Mouse (Mus musculus) stomach, embryonic 15.5 days (tissue): Measurements from ENCODE around the gene Traf2. TPM values are rescaled to one million over a fixed set of nuclear protein-coding genes. Genes with fewer than 3 reads are reported as not detected.

Experiments
- ATAC-seq: fragments of 200-750 bp; cut with Nextera tagmentation; 2 replicates; pipeline ENCODE4 v1.8.0; 2017; ENCODE audit warnings: low read depth, moderate number of reproducible peaks, moderate TSS enrichment; ENCODE audit not compliant: insufficient read depth, low FRiP score
- H3K27ac ChIP-seq: fragments of 300-500 bp; sonication (generic); 2 replicates; pipeline ENCODE4 v1.5.1; 2015; ENCODE audit warnings: mild to moderate bottlenecking, inconsistent platforms
- H3K27me3 ChIP-seq: fragments of 300-500 bp; sonication (generic); replicated peaks from 2 replicates; pipeline ENCODE4 v1.6.1; 2015; ENCODE audit warnings: inconsistent platforms
- H3K36me3 ChIP-seq: fragments of 300-500 bp; sonication (generic); 2 replicates; pipeline ENCODE4 v1.6.1; 2015; ENCODE audit warnings: inconsistent platforms
- H3K4me1 ChIP-seq: fragments of 300-500 bp; sonication (generic); 2 replicates; pipeline ENCODE4 v1.6.1; 2015; ENCODE audit warnings: inconsistent platforms
- H3K4me2 ChIP-seq: fragments of 300-500 bp; sonication (generic); 2 replicates; pipeline ENCODE4 v1.6.1; 2015; ENCODE audit warnings: mild to moderate bottlenecking, inconsistent platforms
- H3K4me3 ChIP-seq: fragments of 300-500 bp; sonication (generic); replicated peaks from 2 replicates; pipeline ENCODE4 v1.5.1; 2015; ENCODE audit warnings: inconsistent platforms
- H3K9ac ChIP-seq: fragments of 300-500 bp; sonication (generic); 2 replicates; pipeline ENCODE4 v1.6.1; 2015; ENCODE audit warnings: inconsistent platforms
- H3K9me3 ChIP-seq: fragments of 300-500 bp; sonication (generic); 2 replicates; pipeline ENCODE4 v1.6.1; 2016; ENCODE audit warnings: inconsistent platforms
- WGBS: fragments of 180-500 bp; shearing (Covaris S2); methylation state at CpG from one replicate; pipeline ENCODE4 v1.1.7; 2015; 5-methylcytosine and 5-hydroxymethylcytosine counted together
- polyA plus RNA-seq: library from polyadenylated mRNA; unstranded; fragments of >200 nt; fragmentation: Nextera tagmentation; extraction: Ambion mirVana; gene quantifications from 2 replicates; pipeline ENCODE4 v1.2.1, GENCODE M21; 2015

The Traf2 gene
- polyA plus RNA-seq: 29.4 and 31.2 TPM in 2 replicates

- H3K27me3 ChIP-seq: no peaks in the 10 kb centered on the region
- H3K4me1 ChIP-seq: peaks cover 7% of the 10 kb centered on the region; the same call in 1 of the 2 replicates
- peak within 1 kb of the TSS; percentile 76; the same call in 1 of the 2 replicates for H3K27ac ChIP-seq
- peak within 1 kb of the TSS; percentile 71 for H3K4me2 ChIP-seq
- 3% methylated on average over 48 of the region's 48 CpGs for WGBS
- H3K9me3 ChIP-seq: no peaks in the 10 kb centered on the region
- ATAC-seq: peak; percentile 99
- H3K4me3 ChIP-seq: peak within 1 kb of the TSS; percentile 82
- H3K9ac ChIP-seq: peak within 1 kb of the TSS; percentile 76
- H3K36me3 ChIP-seq: no peaks in the 10 kb centered on the region
Measured at GRCm38 (mm10) chr2:25546811-25547491, at the start of gene Traf2. Gene Traf2, minus strand, starts transcription at chr2:25546940.

DNA sequence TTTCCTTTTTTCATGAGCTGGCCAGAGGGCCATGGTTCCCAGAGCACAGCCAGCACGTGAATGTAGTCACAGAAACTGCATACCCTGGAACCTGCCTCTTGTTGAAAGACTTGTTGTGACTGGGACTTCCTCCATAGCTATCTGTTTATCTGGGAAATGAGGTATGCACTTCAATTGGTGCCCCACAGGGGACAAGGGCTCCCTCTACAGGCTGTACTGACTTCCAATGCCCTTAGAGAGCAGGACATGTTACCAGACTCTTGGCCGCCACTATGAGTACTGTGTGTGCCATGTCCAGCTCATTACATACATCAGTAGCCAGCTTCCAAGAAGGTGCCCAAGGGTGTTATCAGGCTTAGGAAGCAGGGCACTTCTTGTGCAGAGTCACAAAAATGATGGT lies 45.1 kb upstream of the Traf2 start:
- Histone ChIP-seq H3K9ac (no peak overlapping the region), H3K4me3 (no peak overlapping the region), H3K4me2 (no peak overlapping the region), H3K4me1 (no peaks in the 10 kb centered on the region), H3K36me3 (peaks cover 75% of the 10 kb centered on the region), H3K27ac (no peak overlapping the region), H3K27me3 (no peaks in the 10 kb centered on the region), H3K9me3 (no peaks in the 10 kb centered on the region)
- ATAC-seq: no peak
- WGBS: 78% methylated on average over 2 of the region's 2 CpGs

GRCm38 (mm10) chr2:25588227-25588907 lies 41.6 kb upstream of the Traf2 start:
- H3K27ac ChIP-seq: no peak overlapping the region
- no peak overlapping the region for H3K4me3 ChIP-seq
- no peaks in the 10 kb centered on the region for H3K27me3 ChIP-seq
- peaks cover 63% of the 10 kb centered on the region for H3K36me3 ChIP-seq
- no peak overlapping the region for H3K9ac ChIP-seq
- 94% methylated on average over 8 of the region's 8 CpGs for WGBS
- H3K9me3 ChIP-seq: no peaks in the 10 kb centered on the region
- no peak for ATAC-seq
- H3K4me2 ChIP-seq: no peak overlapping the region
- H3K4me1 ChIP-seq: no peaks in the 10 kb centered on the region

DNA sequence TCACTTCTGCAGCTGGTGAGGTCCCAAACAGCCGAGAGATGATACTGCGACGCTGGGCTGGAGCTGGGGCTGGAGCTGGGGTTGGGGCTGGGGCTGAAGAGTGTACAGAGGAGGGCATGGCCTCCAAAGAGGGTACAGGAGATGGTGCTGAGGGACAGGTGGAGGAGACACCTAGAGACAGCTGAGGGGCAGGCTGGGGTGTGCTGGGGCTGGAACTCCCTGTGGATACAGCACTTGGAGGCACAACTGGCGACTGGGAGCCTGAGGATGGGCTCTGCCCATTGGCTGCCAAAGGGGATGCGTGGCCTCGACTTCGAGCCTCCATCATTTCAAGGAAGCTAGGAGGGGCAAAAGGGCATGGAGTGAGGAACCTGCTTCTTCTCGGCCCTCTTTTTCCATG lies 40.5 kb upstream of the Traf2 start:
- Histone ChIP-seq H3K27ac (no peak overlapping the region), H3K4me3 (no peak overlapping the region), H3K9ac (no peak overlapping the region), H3K27me3 (no peaks in the 10 kb centered on the region), H3K4me2 (no peak overlapping the region), H3K36me3 (peaks cover 58% of the 10 kb centered on the region), H3K9me3 (no peaks in the 10 kb centered on the region), H3K4me1 (peaks cover 10% of the 10 kb centered on the region)
- whole genome bisulfite sequencing: 93% methylated on average over 8 of the region's 8 CpGs
- ATAC-seq: no peak

GRCm38 (mm10) chr2:25585601-25586000 lies 38.9 kb upstream of the Traf2 start:
- peaks cover 47% of the 10 kb centered on the region for H3K36me3 ChIP-seq
- no peak overlapping the region for H3K4me2 ChIP-seq
- 68% methylated on average over 3 of the region's 3 CpGs for WGBS
- no peak overlapping the region for H3K9ac ChIP-seq
- H3K4me1 ChIP-seq: peaks cover 21% of the 10 kb centered on the region
- no peak overlapping the region for H3K27ac ChIP-seq
- H3K4me3 ChIP-seq: no peak overlapping the region
- no peak for ATAC-seq
- peaks cover 8% of the 10 kb centered on the region for H3K27me3 ChIP-seq
- H3K9me3 ChIP-seq: no peaks in the 10 kb centered on the region

- Histone ChIP-seq H3K4me3 (no peak overlapping the region), H3K4me2 (no peak overlapping the region), H3K36me3 (peaks cover 40% of the 10 kb centered on the region), H3K27ac (no peak overlapping the region), H3K4me1 (peaks cover 26% of the 10 kb centered on the region), H3K27me3 (peaks cover 15% of the 10 kb centered on the region), H3K9ac (no peak overlapping the region), H3K9me3 (no peaks in the 10 kb centered on the region)
- WGBS: 80% methylated on average over 4 of the region's 4 CpGs
- no peak for ATAC-seq
Measured at GRCm38 (mm10) chr2:25584856-25585255, 38.1 kb upstream of the Traf2 start.

- WGBS: 77% methylated on average over 3 of the region's 3 CpGs
- no peak overlapping the region for H3K4me3 ChIP-seq
- no peak overlapping the region for H3K4me2 ChIP-seq
- peaks cover 22% of the 10 kb centered on the region for H3K27me3 ChIP-seq
- no peak overlapping the region for H3K9ac ChIP-seq
- H3K36me3 ChIP-seq: peaks cover 38% of the 10 kb centered on the region
- no peak overlapping the region for H3K27ac ChIP-seq
- H3K9me3 ChIP-seq: no peaks in the 10 kb centered on the region
- ATAC-seq: no peak
- peaks cover 33% of the 10 kb centered on the region for H3K4me1 ChIP-seq
Measured at GRCm38 (mm10) chr2:25584152-25584551, 37.4 kb upstream of the Traf2 start.

DNA sequence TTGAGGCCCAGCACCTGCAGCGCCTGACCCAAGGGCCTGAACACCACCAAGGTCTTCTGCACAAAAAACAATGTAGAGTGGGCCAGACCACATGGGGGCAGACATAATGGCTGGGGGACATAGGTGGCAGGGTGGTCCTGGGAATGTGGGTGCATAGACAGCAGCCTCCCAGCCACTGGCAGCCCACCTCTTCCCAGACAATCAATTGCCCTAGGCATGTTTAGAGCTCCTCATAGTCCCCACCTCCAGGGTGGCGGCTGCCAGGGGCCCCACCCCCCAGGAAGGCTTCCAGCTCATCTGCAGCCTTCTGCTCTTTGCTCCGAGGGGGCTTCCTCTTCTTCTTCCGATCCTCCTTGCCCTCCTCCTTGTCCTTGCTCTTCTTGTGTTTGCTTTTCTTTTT lies 36.8 kb upstream of the Traf2 start:
- WGBS: 62% methylated on average over 4 of the region's 4 CpGs
- Histone ChIP-seq H3K36me3 (peaks cover 37% of the 10 kb centered on the region), H3K4me3 (no peak overlapping the region), H3K9ac (no peak overlapping the region), H3K27me3 (peaks cover 28% of the 10 kb centered on the region), H3K9me3 (no peaks in the 10 kb centered on the region), H3K27ac (no peak overlapping the region), H3K4me2 (no peak overlapping the region), H3K4me1 (peaks cover 37% of the 10 kb centered on the region)
- ATAC-seq: no peak

DNA sequence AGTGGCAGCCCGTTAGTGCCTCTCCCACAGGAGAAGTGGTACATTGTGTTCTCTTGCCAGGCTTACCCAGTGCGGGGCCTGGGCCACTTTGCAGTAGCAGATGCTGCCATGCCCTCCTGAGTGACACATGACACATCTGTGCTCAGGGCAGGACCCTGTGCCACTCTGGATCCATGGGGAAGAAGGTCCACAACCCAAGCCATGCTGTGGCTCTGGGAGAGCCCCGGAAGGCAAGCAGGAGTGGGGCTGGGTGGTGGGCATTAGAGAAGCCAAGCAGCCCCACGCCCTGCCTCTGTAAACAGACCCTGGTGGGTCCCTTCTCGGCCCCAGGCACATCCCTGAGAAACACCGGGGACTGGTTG lies 36.4 kb upstream of the Traf2 start:
- peaks cover 33% of the 10 kb centered on the region for H3K36me3 ChIP-seq
- 73% methylated on average over 6 of the region's 6 CpGs for WGBS

DNA sequence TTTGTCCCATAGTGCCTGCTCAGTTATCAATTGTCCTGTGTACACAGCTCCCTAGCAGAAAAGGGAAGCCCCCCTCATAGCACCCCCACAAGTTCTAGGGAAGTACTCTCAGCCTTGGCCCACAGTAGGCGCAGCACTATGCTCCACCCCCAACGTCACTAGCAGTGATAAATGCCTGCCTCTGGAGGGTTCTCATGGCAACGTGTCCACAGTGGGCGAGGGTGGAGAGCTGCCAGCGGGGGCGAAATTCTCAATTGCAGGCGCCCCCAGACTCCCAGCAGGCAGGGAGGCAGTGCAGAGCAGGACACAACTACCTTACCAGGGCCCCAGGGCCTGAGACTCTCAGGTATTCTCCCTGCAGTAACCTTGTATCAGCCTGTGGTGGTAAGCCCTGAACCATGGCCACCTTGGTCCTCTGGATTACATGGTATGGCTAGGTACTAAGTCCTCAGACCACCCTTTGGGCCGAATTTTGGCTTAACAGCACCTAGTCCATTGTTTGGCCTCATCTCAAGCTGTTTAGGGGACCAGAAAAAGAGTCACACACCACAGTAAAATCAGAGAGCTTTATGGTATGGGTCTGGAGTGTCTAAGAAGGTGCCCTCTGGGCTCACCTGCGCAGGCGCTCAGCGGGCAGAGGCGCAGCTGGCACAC lies 35.9 kb upstream of the Traf2 start:
- no peak overlapping the region for H3K9ac ChIP-seq
- WGBS: 45% methylated on average over 12 of the region's 12 CpGs
- peak; percentile 11; the same call in 1 of the 2 replicates for ATAC-seq
- no peak overlapping the region for H3K4me2 ChIP-seq
- H3K4me3 ChIP-seq: no peak overlapping the region
- peak overlapping the region; percentile 18; the same call in 1 of the 2 replicates for H3K27ac ChIP-seq
- H3K27me3 ChIP-seq: peaks cover 38% of the 10 kb centered on the region
- H3K9me3 ChIP-seq: no peaks in the 10 kb centered on the region
- peaks cover 47% of the 10 kb centered on the region for H3K4me1 ChIP-seq
- peaks cover 28% of the 10 kb centered on the region for H3K36me3 ChIP-seq

More for the DNA sequence above, 36.4 kb upstream of the Traf2 start:
- peaks cover 42% of the 10 kb centered on the region for H3K4me1 ChIP-seq
- ATAC-seq: no peak
- H3K9me3 ChIP-seq: no peaks in the 10 kb centered on the region
- no peak overlapping the region for H3K4me3 ChIP-seq
- no peak overlapping the region for H3K4me2 ChIP-seq
- no peak overlapping the region for H3K27ac ChIP-seq
- H3K27me3 ChIP-seq: peaks cover 33% of the 10 kb centered on the region
- H3K9ac ChIP-seq: no peak overlapping the region

DNA sequence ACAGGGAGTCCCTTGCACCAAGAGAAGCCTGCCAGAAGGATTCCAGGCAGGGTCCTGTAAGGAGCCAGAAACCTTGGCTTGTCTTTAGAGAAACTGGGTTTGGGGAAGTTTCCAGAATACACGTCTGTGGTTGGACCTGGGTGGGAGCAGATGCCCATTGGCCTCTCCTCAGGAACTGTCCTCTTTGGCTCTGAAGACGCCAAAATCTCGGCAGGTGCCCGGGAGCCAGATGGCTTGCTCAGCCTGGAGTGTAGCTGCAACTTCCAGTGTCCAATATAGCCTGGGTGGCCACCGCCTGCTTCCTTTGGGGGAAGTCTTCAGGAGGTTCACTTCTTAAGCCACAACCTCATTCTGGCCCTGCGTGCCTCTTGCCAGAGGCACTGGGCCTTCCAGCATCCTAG lies 35.2 kb upstream of the Traf2 start:
- Histone ChIP-seq H3K36me3 (peaks cover 21% of the 10 kb centered on the region), H3K9ac (no peak overlapping the region), H3K4me1 (peaks cover 54% of the 10 kb centered on the region), H3K27me3 (peaks cover 45% of the 10 kb centered on the region), H3K4me2 (peak overlapping the region; percentile 77; the same call in 1 of the 2 replicates), H3K9me3 (no peaks in the 10 kb centered on the region), H3K27ac (peak overlapping the region; percentile 18; the same call in 1 of the 2 replicates), H3K4me3 (no peak overlapping the region)
- 24% methylated on average over 6 of the region's 6 CpGs for WGBS
- ATAC-seq: no peak
